Mouse (Mus musculus): Measurements from ENCODE around the gene Fez1.

DNA sequence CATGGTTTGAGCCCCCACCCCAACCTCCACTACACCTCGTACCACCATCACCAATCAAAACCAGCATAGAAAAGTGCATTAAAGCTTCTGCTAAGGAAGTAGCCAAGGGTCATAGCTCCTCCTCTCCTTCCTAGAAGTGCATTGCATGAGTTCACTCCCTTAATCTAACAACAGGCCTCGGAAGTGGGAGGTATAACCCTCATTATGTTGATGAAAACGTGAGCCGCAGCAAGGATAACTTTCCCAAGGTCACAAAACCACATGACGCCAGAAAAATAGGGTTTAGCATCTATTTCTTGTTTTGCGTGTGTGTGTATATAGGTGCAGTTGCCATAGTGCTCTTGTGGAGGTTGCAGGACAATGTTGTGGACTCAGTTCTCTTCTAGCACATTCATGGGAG lies 9.7 kb downstream of the Fez1 start:
- no peak for TF ChIP-seq CTCF (IDR thresholded peaks at IDR 0.05)
- TF ChIP-seq EP300 (IDR thresholded peaks at IDR 0.05) = no peak

All from lung, postnatal 0 days (tissue).